Mouse (Mus musculus) neural tube, embryonic 14.5 days (tissue): ENCODE results near the gene Sspn. TPM values are rescaled to one million over a fixed set of nuclear protein-coding genes. Genes with fewer than 3 reads are reported as not detected.

ENCODE experiments used
- ATAC-seq: fragments of 200-750 bp; cut with Nextera tagmentation; 2 replicates; pipeline ENCODE4 v1.8.0; 2017; ENCODE audit warnings: low read depth, mild to moderate bottlenecking, moderate TSS enrichment, moderate library complexity
- H3K27ac ChIP-seq: fragments of 300-500 bp; sonication (generic); 2 replicates; pipeline ENCODE4 v1.5.1; 2014; ENCODE audit warnings: low read depth, mild to moderate bottlenecking, control low read depth, low read length, moderate library complexity, mixed read lengths
- H3K27me3 ChIP-seq: fragments of 300-500 bp; sonication (generic); 2 replicates; pipeline ENCODE4 v1.6.1; 2014; ENCODE audit warnings: low read length; ENCODE audit not compliant: control insufficient read depth, insufficient read depth
- H3K36me3 ChIP-seq: fragments of 300-500 bp; sonication (generic); 2 replicates; pipeline ENCODE4 v1.6.1; 2014; ENCODE audit warnings: low read length, mixed read lengths; ENCODE audit not compliant: control insufficient read depth, insufficient read depth
- H3K4me1 ChIP-seq: fragments of 300-500 bp; sonication (generic); 2 replicates; pipeline ENCODE4 v1.6.1; 2014; ENCODE audit warnings: low read length; ENCODE audit not compliant: control insufficient read depth, insufficient read depth
- H3K4me2 ChIP-seq: fragments of 300-500 bp; sonication (generic); 2 replicates; pipeline ENCODE4 v1.6.1; 2014; ENCODE audit warnings: mild to moderate bottlenecking, low read depth, low read length, control low read depth
- H3K4me3 ChIP-seq: fragments of 300-500 bp; sonication (generic); 2 replicates; pipeline ENCODE4 v1.5.1; 2014; ENCODE audit warnings: low read depth, low read length, control low read depth, mixed read lengths
- H3K9ac ChIP-seq: fragments of 300-500 bp; sonication (generic); replicated peaks from 2 replicates; pipeline ENCODE4 v1.6.1; 2014; ENCODE audit warnings: low read depth, mild to moderate bottlenecking, control low read depth, low read length, mixed read lengths
- H3K9me3 ChIP-seq: fragments of 300-500 bp; sonication (generic); 2 replicates; pipeline ENCODE4 v1.6.1; 2016; ENCODE audit warnings: low read length; ENCODE audit not compliant: control insufficient read depth
- WGBS: fragments of 180-500 bp; shearing (Covaris S2); extraction: QIAGEN DNeasy Blood & Tissue Kit; methylation state at CpG from one replicate; pipeline ENCODE4 v1.1.7; 2014; 5-methylcytosine and 5-hydroxymethylcytosine counted together
- polyA plus RNA-seq: library from polyadenylated mRNA; unstranded; fragments of >200 nt; fragmentation: Nextera tagmentation; extraction: Ambion mirVana; gene quantifications from 2 replicates; pipeline ENCODE4 v1.2.1, GENCODE M21; 2014

Gene Sspn
- polyA plus RNA-seq, 1 experiment from 2014 or later: 2.9 TPM

DNA sequence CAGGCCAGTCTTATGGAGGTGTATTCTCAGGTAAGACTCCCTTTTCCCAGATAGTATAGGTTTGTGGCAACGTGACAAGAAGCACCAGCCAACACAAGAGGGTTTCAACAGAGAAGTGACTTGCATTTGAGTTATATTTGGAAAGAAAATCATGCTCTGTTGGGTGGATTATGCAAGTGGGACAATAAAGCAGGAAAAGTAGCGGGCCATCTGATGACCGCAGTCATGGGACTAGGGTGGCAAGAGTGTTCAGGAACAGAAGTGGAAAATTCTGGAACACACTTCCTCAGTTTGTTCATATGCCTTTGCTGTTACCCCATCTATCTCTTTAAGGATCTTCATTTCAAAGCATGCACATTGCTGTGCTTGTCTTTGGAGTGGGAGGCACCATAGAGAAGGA lies 82.9 kb downstream of the Sspn start:
- ATAC-seq: no peak
- Histone ChIP-seq H3K9me3 (no peaks in the 10 kb centered on the region), H3K27me3 (no peaks in the 10 kb centered on the region), H3K36me3 (no peaks in the 10 kb centered on the region), H3K9ac (no peak overlapping the region), H3K27ac (no peak overlapping the region), H3K4me3 (no peak overlapping the region), H3K4me1 (peaks cover 14% of the 10 kb centered on the region), H3K4me2 (no peak overlapping the region)
- WGBS: 92% methylated on average over 3 of the region's 3 CpGs

Other genes starting within 250 kb of the Sspn start
- gene Rassf8, start 184.9 kb upstream of the Sspn start, polyA plus RNA-seq: 5.5 and 6.2 TPM in 2 replicates
- 4.9 and 6.6 TPM in 2 replicates for gene Bhlhe41, start 66.1 kb upstream of the Sspn start, polyA plus RNA-seq